Mouse (Mus musculus): ENCODE data around the gene Olfr1367. TPM values are rescaled to one million over a fixed set of nuclear protein-coding genes. Genes with fewer than 3 reads are reported as not detected.

Olfr1367 gene
- polyA plus RNA-seq, 1 experiment, result not detected

DNA sequence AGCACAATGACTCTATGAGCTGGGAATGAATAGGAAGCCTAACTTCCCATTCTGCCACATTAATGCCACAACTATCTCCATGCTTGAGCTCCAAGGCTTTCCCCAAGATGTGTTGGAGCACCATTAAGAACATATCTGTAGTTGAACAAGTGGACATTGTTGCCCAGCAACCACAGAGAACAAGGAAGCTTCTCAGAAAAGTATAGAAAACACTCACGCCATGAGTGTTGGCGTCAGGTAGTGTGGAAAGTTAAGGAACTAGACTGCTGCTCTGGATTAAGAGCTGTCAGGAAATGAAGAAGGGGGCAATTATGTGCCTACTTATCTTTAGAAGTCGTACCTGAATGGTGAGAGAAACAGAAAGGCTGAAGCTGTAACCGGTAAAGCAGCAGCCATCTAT lies 32.8 kb upstream of the Olfr1367 start:
- H3K79me2 ChIP-seq (ENCODE audit: control insufficient read depth, insufficient read depth), result no peaks in the 10 kb centered on the region
- H3ac ChIP-seq (ENCODE audit: control insufficient read depth, insufficient read length, low read depth), result no peak overlapping the region
- no peaks in the 10 kb centered on the region for H3K36me3 ChIP-seq (ENCODE audit: control insufficient read depth, insufficient read depth)
- TF ChIP-seq MYOG (IDR thresholded peaks at IDR 0.05; ENCODE audit: control insufficient read depth, extremely low read depth, insufficient read length) (no peak), MYOD1 (IDR thresholded peaks at IDR 0.05; ENCODE audit: control insufficient read depth, insufficient read length, low read depth) (no peak), USF1 (IDR thresholded peaks at IDR 0.05; ENCODE audit: low read depth) (no peak), MAX (IDR thresholded peaks at IDR 0.05) (no peak), CEBPB (IDR thresholded peaks at IDR 0.05; ENCODE audit: low read depth) (no peak), FOSL1 (IDR thresholded peaks at IDR 0.05; ENCODE audit: insufficient read depth, low read length, poor library complexity, severe bottlenecking) (no peak), CTCF (IDR thresholded peaks at IDR 0.05; ENCODE audit: control insufficient read depth, insufficient read depth, insufficient read length) (no peak)
- H3K79me3 ChIP-seq (ENCODE audit: low read depth), result no peaks in the 10 kb centered on the region
- H3K4me3 ChIP-seq (ENCODE audit: insufficient read depth, poor library complexity, severe bottlenecking), result no peak overlapping the region
- no peaks in the 10 kb centered on the region for H3K27me3 ChIP-seq (ENCODE audit: control insufficient read depth, insufficient read depth, insufficient read length)

DNA sequence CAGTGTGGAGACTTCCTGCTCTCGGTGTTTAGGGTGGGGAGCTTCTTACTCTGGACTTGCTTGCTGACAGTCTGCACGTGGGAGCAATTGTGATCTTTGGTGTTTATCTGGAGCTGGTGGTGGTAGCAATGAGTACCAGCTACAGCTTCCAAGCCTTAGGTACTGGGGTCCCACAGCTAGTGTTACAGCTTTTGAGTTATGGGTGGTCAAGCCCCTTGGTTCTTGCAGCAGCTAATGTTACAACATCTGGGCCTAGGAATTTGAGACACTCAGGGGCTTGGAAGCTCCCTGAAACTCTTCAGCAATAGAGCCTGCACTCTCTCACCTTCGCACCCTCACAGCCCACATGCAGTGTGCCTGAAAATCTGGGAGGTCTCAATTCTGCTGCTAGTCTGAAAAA lies 26.4 kb upstream of the Olfr1367 start:
- no peaks in the 10 kb centered on the region for H3K27me3 ChIP-seq (ENCODE audit: control insufficient read depth, insufficient read depth, insufficient read length)
- H3K36me3 ChIP-seq (ENCODE audit: control insufficient read depth, insufficient read depth), result no peaks in the 10 kb centered on the region
- TF ChIP-seq USF1 (IDR thresholded peaks at IDR 0.05; ENCODE audit: low read depth) (no peak), MAX (IDR thresholded peaks at IDR 0.05) (no peak), CTCF (IDR thresholded peaks at IDR 0.05; ENCODE audit: control insufficient read depth, insufficient read depth, insufficient read length) (no peak), CEBPB (IDR thresholded peaks at IDR 0.05; ENCODE audit: low read depth) (no peak), MYOG (IDR thresholded peaks at IDR 0.05; ENCODE audit: control insufficient read depth, extremely low read depth, insufficient read length) (no peak), MYOD1 (IDR thresholded peaks at IDR 0.05; ENCODE audit: control insufficient read depth, insufficient read length, low read depth) (no peak), FOSL1 (IDR thresholded peaks at IDR 0.05; ENCODE audit: insufficient read depth, low read length, poor library complexity, severe bottlenecking) (no peak)

DNA sequence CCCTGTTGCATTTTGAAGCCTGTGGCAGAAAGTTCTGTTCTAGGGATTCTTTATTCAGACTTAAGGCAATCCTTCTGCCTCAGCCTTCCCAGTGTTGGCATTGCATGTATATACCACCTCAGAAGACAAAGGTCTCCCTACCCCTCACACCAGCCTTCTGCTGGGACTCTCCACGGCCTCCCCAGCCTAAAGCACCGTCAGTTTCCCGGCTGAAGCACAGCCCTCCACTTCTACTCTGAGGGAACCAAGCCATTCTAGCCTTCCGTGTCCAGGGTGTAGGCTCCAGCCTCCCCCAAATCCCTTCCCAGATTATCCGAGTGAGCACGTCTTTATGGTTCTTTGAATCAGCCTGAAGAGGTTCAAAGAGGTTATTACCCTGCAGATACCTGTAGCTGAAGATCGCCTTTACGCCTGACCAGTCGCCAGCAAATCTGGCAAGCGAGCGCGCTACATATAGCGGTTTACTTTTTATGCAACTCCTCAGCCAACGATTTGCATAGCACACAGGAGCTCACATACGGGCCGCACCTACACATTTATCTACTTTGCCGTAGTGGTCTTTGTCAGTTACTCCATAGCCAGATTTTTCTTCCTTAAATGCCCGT lies 24.7 kb upstream of the Olfr1367 start:
- Histone ChIP-seq H3K36me3 (ENCODE audit: control insufficient read depth, insufficient read depth) (no peaks in the 10 kb centered on the region), H3ac (ENCODE audit: control insufficient read depth, insufficient read length, low read depth) (no peak overlapping the region), H3K4me3 (ENCODE audit: insufficient read depth, poor library complexity, severe bottlenecking) (no peak overlapping the region), H3K79me2 (ENCODE audit: control insufficient read depth, insufficient read depth) (no peaks in the 10 kb centered on the region), H3K27me3 (ENCODE audit: control insufficient read depth, insufficient read depth, insufficient read length) (no peaks in the 10 kb centered on the region), H3K79me3 (ENCODE audit: low read depth) (no peaks in the 10 kb centered on the region)
- TF ChIP-seq USF1 (IDR thresholded peaks at IDR 0.05; ENCODE audit: low read depth) (no peak), MYOG (IDR thresholded peaks at IDR 0.05; ENCODE audit: control insufficient read depth, extremely low read depth, insufficient read length) (no peak), MAX (IDR thresholded peaks at IDR 0.05) (no peak), FOSL1 (IDR thresholded peaks at IDR 0.05; ENCODE audit: insufficient read depth, low read length, poor library complexity, severe bottlenecking) (no peak), CTCF (IDR thresholded peaks at IDR 0.05; ENCODE audit: control insufficient read depth, insufficient read depth, insufficient read length) (no peak), MYOD1 (IDR thresholded peaks at IDR 0.05; ENCODE audit: control insufficient read depth, insufficient read length, low read depth) (no peak)

More for the DNA sequence above, 26.4 kb upstream of the Olfr1367 start:
- Histone ChIP-seq H3K4me3 (ENCODE audit: insufficient read depth, poor library complexity, severe bottlenecking) (no peak overlapping the region), H3K79me3 (ENCODE audit: low read depth) (no peaks in the 10 kb centered on the region), H3ac (ENCODE audit: control insufficient read depth, insufficient read length, low read depth) (no peak overlapping the region), H3K79me2 (ENCODE audit: control insufficient read depth, insufficient read depth) (no peaks in the 10 kb centered on the region)

- H3K27me3 ChIP-seq (ENCODE audit: control insufficient read depth, insufficient read depth, insufficient read length), result no peaks in the 10 kb centered on the region
- TF ChIP-seq CEBPB (IDR thresholded peaks at IDR 0.05; ENCODE audit: low read depth) (no peak), MYOD1 (IDR thresholded peaks at IDR 0.05; ENCODE audit: control insufficient read depth, insufficient read length, low read depth) (no peak), MYOG (IDR thresholded peaks at IDR 0.05; ENCODE audit: control insufficient read depth, extremely low read depth, insufficient read length) (no peak), CTCF (IDR thresholded peaks at IDR 0.05; ENCODE audit: control insufficient read depth, insufficient read depth, insufficient read length) (no peak), FOSL1 (IDR thresholded peaks at IDR 0.05; ENCODE audit: insufficient read depth, low read length, poor library complexity, severe bottlenecking) (no peak), USF1 (IDR thresholded peaks at IDR 0.05; ENCODE audit: low read depth) (no peak), MAX (IDR thresholded peaks at IDR 0.05) (no peak)
- no peak overlapping the region for H3K4me3 ChIP-seq (ENCODE audit: insufficient read depth, poor library complexity, severe bottlenecking)
- H3ac ChIP-seq (ENCODE audit: control insufficient read depth, insufficient read length, low read depth), result no peak overlapping the region
- H3K79me3 ChIP-seq (ENCODE audit: low read depth), result no peaks in the 10 kb centered on the region
- H3K36me3 ChIP-seq (ENCODE audit: control insufficient read depth, insufficient read depth), result no peaks in the 10 kb centered on the region
- H3K79me2 ChIP-seq (ENCODE audit: control insufficient read depth, insufficient read depth), result no peaks in the 10 kb centered on the region
Observed at GRCm38 (mm10) chr13:21322509-21323375, 24.0 kb upstream of the Olfr1367 start.

DNA sequence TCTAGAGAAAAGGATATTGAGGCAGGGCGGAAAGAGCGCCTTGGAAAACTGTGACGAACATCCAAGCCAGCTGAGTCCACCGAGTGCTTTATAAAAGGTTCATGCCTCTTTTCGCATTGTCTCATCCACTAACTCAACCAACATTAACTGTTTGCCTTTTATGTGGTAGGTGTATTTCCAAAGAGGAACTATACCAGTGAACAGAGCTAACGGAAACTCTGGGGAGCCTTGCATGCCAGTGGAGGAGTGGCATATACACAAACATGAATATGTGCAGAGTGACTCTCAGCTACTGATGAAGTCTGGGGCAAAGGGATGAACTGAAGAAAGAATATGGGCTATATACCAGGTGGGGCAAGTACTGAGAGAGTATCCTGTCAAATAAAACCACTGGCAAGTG lies 23.3 kb upstream of the Olfr1367 start:
- no peaks in the 10 kb centered on the region for H3K79me3 ChIP-seq (ENCODE audit: low read depth)
- H3ac ChIP-seq (ENCODE audit: control insufficient read depth, insufficient read length, low read depth), result no peak overlapping the region
- no peaks in the 10 kb centered on the region for H3K79me2 ChIP-seq (ENCODE audit: control insufficient read depth, insufficient read depth)
- no peaks in the 10 kb centered on the region for H3K27me3 ChIP-seq (ENCODE audit: control insufficient read depth, insufficient read depth, insufficient read length)
- no peaks in the 10 kb centered on the region for H3K36me3 ChIP-seq (ENCODE audit: control insufficient read depth, insufficient read depth)
- TF ChIP-seq USF1 (IDR thresholded peaks at IDR 0.05; ENCODE audit: low read depth) (no peak), MAX (IDR thresholded peaks at IDR 0.05) (no peak), MYOG (IDR thresholded peaks at IDR 0.05; ENCODE audit: control insufficient read depth, extremely low read depth, insufficient read length) (no peak), CTCF (IDR thresholded peaks at IDR 0.05; ENCODE audit: control insufficient read depth, insufficient read depth, insufficient read length) (no peak), MYOD1 (IDR thresholded peaks at IDR 0.05; ENCODE audit: control insufficient read depth, insufficient read length, low read depth) (no peak), FOSL1 (IDR thresholded peaks at IDR 0.05; ENCODE audit: insufficient read depth, low read length, poor library complexity, severe bottlenecking) (no peak), CEBPB (IDR thresholded peaks at IDR 0.05; ENCODE audit: low read depth) (no peak)
- no peak overlapping the region for H3K4me3 ChIP-seq (ENCODE audit: insufficient read depth, poor library complexity, severe bottlenecking)
